8 mouse cellular contexts compared by ENCODE assay signal in the genomic region with DNA sequence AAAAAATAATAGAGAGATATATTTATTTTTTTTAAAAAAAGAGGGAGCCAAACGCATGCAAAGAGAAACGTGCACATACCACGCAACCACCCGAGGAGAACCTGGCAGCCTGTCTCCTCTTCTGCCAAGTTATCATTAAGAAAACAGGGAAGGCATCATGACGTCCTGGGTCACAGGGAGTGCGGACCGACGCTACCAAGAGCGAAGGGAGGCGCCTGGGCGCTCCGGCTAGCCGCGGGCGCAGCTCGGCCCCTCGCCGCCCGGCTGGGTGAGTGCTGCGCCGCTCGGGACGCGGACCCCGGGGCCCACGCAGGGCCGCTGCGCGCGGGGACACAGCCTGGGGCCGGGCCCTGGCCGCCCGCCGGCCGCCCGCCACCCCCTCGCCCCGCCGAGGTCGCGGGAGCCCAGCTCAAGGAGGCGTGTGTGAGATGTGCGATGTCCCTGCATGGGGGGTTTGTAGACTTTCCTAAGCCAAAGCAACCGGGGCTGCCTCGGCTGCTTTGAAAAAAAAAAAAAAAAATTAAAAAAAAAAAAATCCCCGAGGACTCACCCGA. TPM values are rescaled to one million over a fixed set of nuclear protein-coding genes. Genes with fewer than 3 reads are reported as not detected.
DNase-seq lines count a peak whose midpoint lies in the region; ATAC-seq and TF ChIP-seq lines count a peak whose summit lies in the region.

No protein-coding gene starts in this region.

- peak overlapping the region; percentile 61 for H3K4me3 ChIP-seq in intestine, postnatal 0 days (ENCODE audit: low read depth, low read length)
- peak overlapping the region; percentile 73 for H3K4me3 ChIP-seq in midbrain, embryonic 10.5 days

- no peaks in the 10 kb centered on the region for H3K9me3 ChIP-seq in intestine, postnatal 0 days (ENCODE audit: control insufficient read depth)
- H3K9me3 ChIP-seq in midbrain, embryonic 10.5 days (replicated peaks), result no peaks in the 10 kb centered on the region

- H3K27ac ChIP-seq in intestine, postnatal 0 days (ENCODE audit: low read depth, low read length), result peak overlapping the region; percentile 54; the same call in 1 of the 2 replicates
- peak overlapping the region; percentile 92 for H3K27ac ChIP-seq in midbrain, embryonic 10.5 days (replicated peaks)

- CTCF ChIA-PET in Patski (lab: Charles Lee), result no interaction called here

- WGBS in intestine, postnatal 0 days, result under 1% methylated on average over 47 of the region's 47 CpGs
- WGBS in midbrain, embryonic 10.5 days, result 1% methylated on average over 47 of the region's 47 CpGs

- DNase-seq in Patski (ENCODE audit: low read depth, low spot score), result no peak
- peak; percentile 63 for DNase-seq in cerebellum, adult 9-10 months
- DNase-seq in frontal cortex, postnatal 25 days (ENCODE audit: low spot score in 2 of 2), result peak; percentile 24 to 37
- DNase-seq in left cerebral cortex, postnatal 14 days (ENCODE audit: low spot score in 2 of 2), result peak; percentile 47 to 49
- peak; percentile 57 for DNase-seq in midbrain, embryonic 10.5 days (ENCODE audit: low spot score)
- DNase-seq in urinary bladder, adult 2 months (ENCODE audit: low spot score), result peak; percentile 32
- DNase-seq in thymus, postnatal 36 days, result no peak

- no peak for TF ChIP-seq CTCF in Patski (IDR thresholded peaks at IDR 0.05)
- no peak for TF ChIP-seq CTCF in intestine, postnatal 0 days (IDR thresholded peaks at IDR 0.05; ENCODE audit: low read depth)

- no peaks in the 10 kb centered on the region for H3K27me3 ChIP-seq in Patski
- H3K27me3 ChIP-seq in intestine, postnatal 0 days (replicated peaks; ENCODE audit: control insufficient read depth, insufficient read depth, low read length), result no peaks in the 10 kb centered on the region
- H3K27me3 ChIP-seq in midbrain, embryonic 10.5 days (ENCODE audit: low read depth, poor library complexity, severe bottlenecking), result peaks cover 16% of the 10 kb centered on the region

- intact Hi-C loops in left cerebral cortex, postnatal 14 days (cut with DNase I), result no loop called here

- POLR2A ChIA-PET in Patski (lab: Charles Lee), result interaction anchor here (0.7 kb wide), 1 partner anchor 195 kb away, joined by 5 read pairs; no protein-coding TSS in a partner anchor

- H3K4me2 ChIP-seq in intestine, postnatal 0 days (replicated peaks; ENCODE audit: low read depth), result peak overlapping the region; percentile 98

- peaks cover 11% of the 10 kb centered on the region for H3K4me1 ChIP-seq in intestine, postnatal 0 days (replicated peaks; ENCODE audit: control insufficient read depth, insufficient read depth, low read length)
- peaks cover 31% of the 10 kb centered on the region for H3K4me1 ChIP-seq in midbrain, embryonic 10.5 days

- peak; percentile 83 for ATAC-seq in Patski
- ATAC-seq in intestine, postnatal 0 days, result peak; percentile 71

- peak overlapping the region; percentile 51 for H3K9ac ChIP-seq in intestine, postnatal 0 days (ENCODE audit: low read depth, low read length)

- in situ Hi-C loops in Patski (cut with MboI; ENCODE audit: low pct_unique_long_range_greater_than_20kb), result no loop called here

- H3K36me3 ChIP-seq in intestine, postnatal 0 days (ENCODE audit: control insufficient read depth, insufficient read depth), result no peaks in the 10 kb centered on the region
- no peaks in the 10 kb centered on the region for H3K36me3 ChIP-seq in midbrain, embryonic 10.5 days

RNA-seq across cellular contexts. Expression of a gene that starts 43.2 kb away (rescaled TPM):
- 9.0 TPM for polyA plus RNA-seq in Patski (2021)
- 0.89 and 1.2 TPM in 2 replicates for polyA plus RNA-seq in intestine, postnatal 0 days (2015; fragmentation: Nextera tagmentation; extraction: Ambion mirVana)
- total RNA-seq in left cerebral cortex, postnatal 14 days (2021), result 10 to 100 TPM; 21.6 to 25.1 TPM
- polyA plus RNA-seq in midbrain, embryonic 10.5 days (2016; fragmentation: Nextera tagmentation; extraction: Ambion mirVana), result 2.0 and 3.5 TPM in 2 replicates
- 0.43 and 0.53 TPM in 2 replicates for polyA plus RNA-seq in urinary bladder, adult 2 months (2012; rRNA removed)

Comparison
In these comparisons a context has a peak if more than half of its experiments do, and no peak if none do; other contexts are left out.
1. DNase-seq: peak in cerebellum, adult 9-10 months (single experiment), frontal cortex, postnatal 25 days (2 of 2), left cerebral cortex, postnatal 14 days (2 of 2), midbrain, embryonic 10.5 days (single experiment) and urinary bladder, adult 2 months (single experiment); none in Patski (single experiment) and thymus, postnatal 36 days (0 of 2).